Mouse (Mus musculus): ENCODE data around the gene Mob3c. TPM values are rescaled to one million over a fixed set of nuclear protein-coding genes. Genes with fewer than 3 reads are reported as not detected.

Gene Mob3c
- polyA plus RNA-seq, 1 experiment from 2014 or later = 13.6 TPM

DNA sequence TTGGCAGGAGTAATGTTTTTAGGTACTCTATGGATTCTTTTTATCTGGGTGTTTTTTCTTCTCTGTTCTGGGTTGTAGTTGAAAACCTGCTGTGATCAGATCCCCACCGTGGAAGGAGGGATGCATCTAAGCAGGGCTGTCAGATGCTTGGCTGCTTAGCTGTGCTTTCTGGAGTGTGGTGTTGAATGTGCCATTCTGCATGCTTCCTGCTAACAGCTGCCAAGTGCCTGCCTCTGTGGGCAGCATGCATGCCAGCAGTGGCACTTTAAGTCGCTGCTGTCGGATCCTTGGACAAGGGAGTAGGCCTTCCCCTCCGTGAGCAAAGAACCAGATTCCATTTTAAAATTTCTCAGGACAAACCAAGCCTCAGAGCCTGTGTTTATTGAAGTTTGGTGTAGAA, 27.7 kb downstream of the Mob3c start:
- no peaks in the 10 kb centered on the region for H3K9me3 ChIP-seq (ENCODE audit: control insufficient read depth)
- no peak for TF ChIP-seq CTCF (IDR thresholded peaks at IDR 0.05; ENCODE audit: low read depth)
- no peak overlapping the region for H3K4me3 ChIP-seq (ENCODE audit: low read depth, low read length)
- H3K4me1 ChIP-seq (replicated peaks; ENCODE audit: control insufficient read depth, insufficient read depth, low read length) = no peaks in the 10 kb centered on the region
- no peak for ATAC-seq
- no peak overlapping the region for H3K27ac ChIP-seq (ENCODE audit: low read depth, low read length)
- 78% methylated on average over 4 of the region's 4 CpGs for WGBS
- no peak overlapping the region for H3K4me2 ChIP-seq (replicated peaks; ENCODE audit: low read depth)
- no peaks in the 10 kb centered on the region for H3K27me3 ChIP-seq (replicated peaks; ENCODE audit: control insufficient read depth, insufficient read depth, low read length)
- H3K9ac ChIP-seq (ENCODE audit: low read depth, low read length) = no peak overlapping the region
- H3K36me3 ChIP-seq (ENCODE audit: control insufficient read depth, insufficient read depth) = peaks cover 63% of the 10 kb centered on the region

DNA sequence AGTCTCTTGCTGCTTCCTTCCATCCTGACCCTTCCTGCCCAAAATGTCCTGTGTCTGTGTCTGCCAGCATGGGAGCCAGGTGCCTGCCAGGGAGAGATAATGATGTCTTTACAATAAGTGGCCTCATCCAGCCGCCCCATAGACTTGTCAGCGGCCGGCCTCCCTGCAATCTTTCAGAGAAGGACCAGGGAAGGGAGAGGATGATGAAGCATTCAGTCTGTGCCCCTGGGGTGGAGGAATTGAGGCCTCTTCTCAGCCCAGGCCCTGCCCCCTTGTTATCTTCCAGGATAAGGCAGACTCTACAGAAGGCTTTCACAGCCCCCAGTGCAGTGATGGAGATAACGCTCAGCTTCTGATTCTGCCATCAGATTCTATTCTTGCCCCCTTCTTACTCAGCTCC, 28.4 kb downstream of the Mob3c start:
- Histone ChIP-seq H3K27me3 (replicated peaks; ENCODE audit: control insufficient read depth, insufficient read depth, low read length) (no peaks in the 10 kb centered on the region), H3K27ac (ENCODE audit: low read depth, low read length) (no peak overlapping the region), H3K4me3 (ENCODE audit: low read depth, low read length) (no peak overlapping the region), H3K9ac (ENCODE audit: low read depth, low read length) (no peak overlapping the region), H3K9me3 (ENCODE audit: control insufficient read depth) (no peaks in the 10 kb centered on the region), H3K4me1 (replicated peaks; ENCODE audit: control insufficient read depth, insufficient read depth, low read length) (no peaks in the 10 kb centered on the region), H3K4me2 (replicated peaks; ENCODE audit: low read depth) (no peak overlapping the region), H3K36me3 (ENCODE audit: control insufficient read depth, insufficient read depth) (peaks cover 61% of the 10 kb centered on the region)
- no peak for ATAC-seq
- TF ChIP-seq CTCF (IDR thresholded peaks at IDR 0.05; ENCODE audit: low read depth) = no peak
- WGBS = 86% methylated on average over 4 of the region's 4 CpGs

DNA sequence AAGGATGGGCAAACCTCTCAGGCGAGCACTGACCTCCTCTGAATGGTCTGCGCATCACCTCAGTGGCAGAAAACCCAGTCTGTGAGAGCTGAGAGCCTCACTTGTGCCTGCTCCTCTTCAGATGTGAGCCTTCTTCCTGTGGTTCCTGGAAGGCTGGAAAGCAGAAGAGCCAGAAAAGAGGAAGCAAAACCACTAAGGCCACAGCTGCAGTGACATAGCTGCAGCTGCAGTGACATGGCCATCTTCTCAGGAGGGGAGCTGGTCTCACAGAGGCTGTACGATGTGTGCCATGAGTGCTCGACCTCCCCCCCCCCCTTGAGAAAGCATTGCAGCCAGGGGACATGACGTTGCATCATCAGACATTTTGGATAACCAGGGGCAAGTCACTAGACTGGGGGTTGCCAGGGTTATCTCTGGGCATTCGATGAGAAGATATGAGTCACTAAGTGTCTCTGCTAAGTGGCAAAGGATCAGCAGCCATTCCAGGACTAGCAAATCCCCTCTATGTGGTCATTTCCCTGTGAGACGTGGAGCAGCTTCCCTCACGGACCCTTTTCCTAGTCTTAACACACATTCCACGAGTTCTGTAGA, 29.5 kb downstream of the Mob3c start:
- H3K36me3 ChIP-seq (ENCODE audit: control insufficient read depth, insufficient read depth) = peaks cover 60% of the 10 kb centered on the region
- no peak overlapping the region for H3K9ac ChIP-seq (ENCODE audit: low read depth, low read length)
- 81% methylated on average over 9 of the region's 9 CpGs for WGBS
- no peak overlapping the region for H3K27ac ChIP-seq (ENCODE audit: low read depth, low read length)
- no peaks in the 10 kb centered on the region for H3K9me3 ChIP-seq (ENCODE audit: control insufficient read depth)
- no peak for TF ChIP-seq CTCF (IDR thresholded peaks at IDR 0.05; ENCODE audit: low read depth)
- ATAC-seq = no peak
- no peak overlapping the region for H3K4me2 ChIP-seq (replicated peaks; ENCODE audit: low read depth)
- H3K4me1 ChIP-seq (replicated peaks; ENCODE audit: control insufficient read depth, insufficient read depth, low read length) = no peaks in the 10 kb centered on the region
- H3K4me3 ChIP-seq (ENCODE audit: low read depth, low read length) = no peak overlapping the region
- H3K27me3 ChIP-seq (replicated peaks; ENCODE audit: control insufficient read depth, insufficient read depth, low read length) = no peaks in the 10 kb centered on the region

DNA sequence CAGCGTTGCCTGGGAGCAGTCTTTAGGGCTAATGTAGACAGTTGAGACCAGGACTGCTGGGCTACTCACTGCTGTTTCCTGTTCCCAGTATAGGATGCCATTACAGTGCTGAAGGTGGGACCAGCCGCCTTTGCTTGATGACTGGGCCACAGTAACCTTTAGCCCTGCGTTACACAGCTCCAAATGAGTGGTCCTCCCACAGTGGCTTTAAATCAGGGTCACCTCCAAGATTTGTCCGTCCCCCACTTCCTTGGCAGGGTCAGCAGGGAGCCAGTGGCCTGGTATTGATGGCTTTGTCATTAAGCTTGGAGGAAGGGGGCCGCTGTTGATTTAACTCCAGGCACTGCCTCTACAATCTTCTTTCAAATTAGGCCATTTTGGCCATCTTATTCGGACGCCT, 35.5 kb downstream of the Mob3c start:
- H3K4me2 ChIP-seq (replicated peaks; ENCODE audit: low read depth) = no peak overlapping the region
- no peak overlapping the region for H3K27ac ChIP-seq (ENCODE audit: low read depth, low read length)
- H3K4me1 ChIP-seq (replicated peaks; ENCODE audit: control insufficient read depth, insufficient read depth, low read length) = no peaks in the 10 kb centered on the region
- H3K36me3 ChIP-seq (ENCODE audit: control insufficient read depth, insufficient read depth) = peaks cover 53% of the 10 kb centered on the region
- H3K27me3 ChIP-seq (replicated peaks; ENCODE audit: control insufficient read depth, insufficient read depth, low read length) = no peaks in the 10 kb centered on the region
- no peak overlapping the region for H3K9ac ChIP-seq (ENCODE audit: low read depth, low read length)
- 78% methylated on average over 7 of the region's 7 CpGs for WGBS
- TF ChIP-seq CTCF (IDR thresholded peaks at IDR 0.05; ENCODE audit: low read depth) = no peak
- no peak overlapping the region for H3K4me3 ChIP-seq (ENCODE audit: low read depth, low read length)
- ATAC-seq = no peak
- no peaks in the 10 kb centered on the region for H3K9me3 ChIP-seq (ENCODE audit: control insufficient read depth)

DNA sequence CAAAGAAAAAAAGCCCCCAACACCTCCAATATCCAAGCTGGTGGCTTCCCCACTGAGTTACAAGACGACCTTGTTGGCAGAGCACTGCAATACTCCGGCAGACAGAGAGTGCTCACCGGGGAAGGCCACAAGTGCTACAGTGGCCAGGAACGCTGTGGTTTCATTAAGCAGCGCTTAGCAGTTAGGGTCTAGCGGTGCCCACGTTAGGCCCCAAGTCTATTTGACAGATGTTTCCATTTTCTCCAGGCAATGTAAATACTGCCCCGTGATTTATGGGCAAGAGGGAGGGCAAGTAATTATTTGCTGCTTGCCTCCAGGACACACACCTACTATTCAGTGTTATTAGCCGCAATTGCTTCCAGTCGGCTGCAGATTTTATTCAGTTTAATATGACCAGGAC, 36.0 kb downstream of the Mob3c start:
- 39% methylated on average over 10 of the region's 10 CpGs for WGBS
- no peaks in the 10 kb centered on the region for H3K9me3 ChIP-seq (ENCODE audit: control insufficient read depth)
- no peak overlapping the region for H3K4me2 ChIP-seq (replicated peaks; ENCODE audit: low read depth)
- H3K4me1 ChIP-seq (replicated peaks; ENCODE audit: control insufficient read depth, insufficient read depth, low read length) = no peaks in the 10 kb centered on the region
- H3K36me3 ChIP-seq (ENCODE audit: control insufficient read depth, insufficient read depth) = peaks cover 50% of the 10 kb centered on the region
- H3K4me3 ChIP-seq (ENCODE audit: low read depth, low read length) = no peak overlapping the region
- no peaks in the 10 kb centered on the region for H3K27me3 ChIP-seq (replicated peaks; ENCODE audit: control insufficient read depth, insufficient read depth, low read length)
- TF ChIP-seq CTCF (IDR thresholded peaks at IDR 0.05; ENCODE audit: low read depth) = no peak
- ATAC-seq = no peak
- no peak overlapping the region for H3K27ac ChIP-seq (ENCODE audit: low read depth, low read length)
- no peak overlapping the region for H3K9ac ChIP-seq (ENCODE audit: low read depth, low read length)

DNA sequence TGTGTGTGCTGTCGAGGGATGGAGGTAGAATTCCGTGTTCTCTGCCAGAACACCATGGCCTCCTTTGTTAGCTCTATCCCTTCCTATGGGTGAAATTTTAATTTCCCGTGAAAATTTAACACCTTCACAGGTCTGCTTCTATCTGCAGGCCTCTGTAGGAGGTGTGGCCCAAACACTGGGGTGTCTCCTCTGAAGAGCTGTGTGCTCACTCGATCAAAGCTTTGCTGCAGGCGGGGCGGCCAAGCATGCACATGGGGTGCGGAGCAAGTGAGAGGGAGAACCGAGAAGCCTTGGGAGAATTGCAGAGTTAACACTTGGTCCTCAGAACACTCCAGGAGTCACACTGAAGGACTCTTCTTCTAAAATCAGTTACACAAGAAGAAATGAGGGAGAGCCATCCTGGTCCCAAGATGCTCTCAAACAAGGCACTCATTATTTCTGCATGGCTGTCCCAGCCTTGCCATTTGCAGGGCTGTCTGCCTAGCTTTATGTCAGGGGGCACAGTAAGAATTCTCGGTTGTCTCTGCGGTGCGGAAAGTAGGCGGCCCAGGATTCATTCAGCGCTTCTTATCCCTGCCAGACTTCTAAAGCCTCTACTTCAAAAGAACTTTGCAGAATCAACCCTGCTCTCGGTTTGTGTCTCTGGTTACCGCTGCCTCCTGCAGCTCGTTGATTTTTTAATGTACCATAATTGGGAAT, 41.8 kb downstream of the Mob3c start:
- H3K9ac ChIP-seq (ENCODE audit: low read depth, low read length) = no peak overlapping the region
- H3K4me3 ChIP-seq (ENCODE audit: low read depth, low read length) = no peak overlapping the region
- H3K9me3 ChIP-seq (ENCODE audit: control insufficient read depth) = no peaks in the 10 kb centered on the region
- H3K4me2 ChIP-seq (replicated peaks; ENCODE audit: low read depth) = no peak overlapping the region
- H3K36me3 ChIP-seq (ENCODE audit: control insufficient read depth, insufficient read depth) = peaks cover 55% of the 10 kb centered on the region
- ATAC-seq = no peak
- H3K27me3 ChIP-seq (replicated peaks; ENCODE audit: control insufficient read depth, insufficient read depth, low read length) = no peaks in the 10 kb centered on the region
- no peak for TF ChIP-seq CTCF (IDR thresholded peaks at IDR 0.05; ENCODE audit: low read depth)
- no peak overlapping the region for H3K27ac ChIP-seq (ENCODE audit: low read depth, low read length)
- H3K4me1 ChIP-seq (replicated peaks; ENCODE audit: control insufficient read depth, insufficient read depth, low read length) = no peaks in the 10 kb centered on the region
- WGBS = 67% methylated on average over 16 of the region's 16 CpGs

All from intestine, postnatal 0 days (tissue).